Mouse (Mus musculus) midbrain, embryonic 12.5 days (tissue): ENCODE data around the gene Tmem52. TPM values are rescaled to one million over a fixed set of nuclear protein-coding genes. Genes with fewer than 3 reads are reported as not detected.

ENCODE experiments used
- ATAC-seq: fragments of 200-750 bp; cut with Nextera tagmentation; 2 replicates; pipeline ENCODE4 v1.8.0; 2017; ENCODE audit warnings: low read depth, moderate TSS enrichment, moderate library complexity; ENCODE audit not compliant: low FRiP score
- H3K27ac ChIP-seq: fragments of 300-500 bp; sonication (generic); replicated peaks from 2 replicates; pipeline ENCODE4 v1.5.1; 2016; ENCODE audit warnings: mild to moderate bottlenecking
- H3K27me3 ChIP-seq: fragments of 300-500 bp; sonication (generic); 2 replicates; pipeline ENCODE4 v1.6.1; 2016; ENCODE audit warnings: mild to moderate bottlenecking
- H3K36me3 ChIP-seq: fragments of 300-500 bp; sonication (generic); 2 replicates; pipeline ENCODE4 v1.6.1; 2016
- H3K4me1 ChIP-seq: fragments of 300-500 bp; sonication (generic); 2 replicates; pipeline ENCODE4 v1.6.1; 2016
- H3K4me2 ChIP-seq: fragments of 300-500 bp; sonication (generic); replicated peaks from 2 replicates; pipeline ENCODE4 v1.6.1; 2016; ENCODE audit warnings: mild to moderate bottlenecking, moderate library complexity
- H3K4me3 ChIP-seq: fragments of 300-500 bp; sonication (generic); 2 replicates; pipeline ENCODE4 v1.5.1; 2016; ENCODE audit warnings: mild to moderate bottlenecking
- H3K9ac ChIP-seq: fragments of 300-500 bp; sonication (generic); replicated peaks from 2 replicates; pipeline ENCODE4 v1.6.1; 2016; ENCODE audit warnings: mild to moderate bottlenecking, moderate library complexity
- H3K9me3 ChIP-seq: fragments of 300-500 bp; sonication (generic); 2 replicates; pipeline ENCODE4 v1.6.1; 2016; ENCODE audit warnings: mild to moderate bottlenecking
- WGBS: fragments of 180-500 bp; shearing (Covaris S2); methylation state at CpG from one replicate; pipeline ENCODE4 v1.1.7; 2016; 5-methylcytosine and 5-hydroxymethylcytosine counted together
- polyA plus RNA-seq: library from polyadenylated mRNA; unstranded; fragments of >200 nt; fragmentation: Nextera tagmentation; extraction: Ambion mirVana; gene quantifications from 2 replicates; pipeline ENCODE4 v1.2.1, GENCODE M21; 2016

Tmem52 gene
- polyA plus RNA-seq, 1 experiment from 2014 or later: 0.20 TPM

- Histone ChIP-seq H3K27me3 (no peaks in the 10 kb centered on the region), H3K36me3 (0 out of 2 replicates have a peak, but pooled peaks cover 3% of the 10 kb centered on the region), H3K4me1 (peaks cover 40% of the 10 kb centered on the region), H3K4me3 (peak within 1 kb of the TSS; percentile 98), H3K9ac (peak within 1 kb of the TSS; percentile 100), H3K27ac (peak within 1 kb of the TSS; percentile 96), H3K9me3 (no peaks in the 10 kb centered on the region), H3K4me2 (peak within 1 kb of the TSS; percentile 67)
- peak; percentile 82 for ATAC-seq
- 0% methylated on average over 21 of the region's 60 CpGs for WGBS
Observed at GRCm38 (mm10) chr4:155490990-155491504, 22.1 kb downstream of the Tmem52 start, which contains the start of gene Gnb1. Gene Gnb1, plus strand, starts transcription at chr4:155491361.

GRCm38 (mm10) chr4:155491529-155492130 lies 22.7 kb downstream of the Tmem52 start:
- Histone ChIP-seq H3K36me3 (0 out of 2 replicates have a peak, but pooled peaks cover 3% of the 10 kb centered on the region), H3K27me3 (no peaks in the 10 kb centered on the region), H3K27ac (peak overlapping the region; percentile 96), H3K4me3 (peak overlapping the region; percentile 98), H3K9me3 (no peaks in the 10 kb centered on the region), H3K9ac (peak overlapping the region; percentile 100), H3K4me1 (peaks cover 40% of the 10 kb centered on the region), H3K4me2 (peak overlapping the region; percentile 67)
- peak; percentile 59 for ATAC-seq
- under 1% methylated on average over 54 of the region's 54 CpGs for WGBS

- peak; percentile 23; the same call in 1 of the 2 replicates for ATAC-seq
- Histone ChIP-seq H3K9me3 (no peaks in the 10 kb centered on the region), H3K4me3 (peak overlapping the region; percentile 98), H3K4me2 (peak overlapping the region; percentile 67), H3K27ac (peak overlapping the region; percentile 96), H3K9ac (peak overlapping the region; percentile 100), H3K4me1 (peaks cover 40% of the 10 kb centered on the region), H3K27me3 (no peaks in the 10 kb centered on the region), H3K36me3 (0 out of 2 replicates have a peak, but pooled peaks cover 3% of the 10 kb centered on the region)
- under 1% methylated on average over 26 of the region's 51 CpGs for WGBS
Observed at GRCm38 (mm10) chr4:155492131-155492633, 23.3 kb downstream of the Tmem52 start.

- Histone ChIP-seq H3K4me2 (no peak overlapping the region; the same call in 1 of the 2 replicates), H3K4me3 (no peak overlapping the region), H3K27me3 (no peaks in the 10 kb centered on the region), H3K27ac (no peak overlapping the region), H3K9me3 (no peaks in the 10 kb centered on the region), H3K4me1 (peaks cover 29% of the 10 kb centered on the region), H3K36me3 (0 out of 2 replicates have a peak, but pooled peaks cover 3% of the 10 kb centered on the region), H3K9ac (no peak overlapping the region)
- WGBS: 84% methylated on average over 4 of the region's 4 CpGs
- no peak for ATAC-seq
Observed at GRCm38 (mm10) chr4:155494891-155495290, 26.0 kb downstream of the Tmem52 start.

- no peaks in the 10 kb centered on the region for H3K9me3 ChIP-seq
- no peaks in the 10 kb centered on the region for H3K27me3 ChIP-seq
- H3K36me3 ChIP-seq: 0 out of 2 replicates have a peak, but pooled peaks cover 3% of the 10 kb centered on the region
- H3K27ac ChIP-seq: no peak overlapping the region
- H3K9ac ChIP-seq: no peak overlapping the region
- H3K4me1 ChIP-seq: peaks cover 23% of the 10 kb centered on the region
- ATAC-seq: no peak
- WGBS: 93% methylated on average over 3 of the region's 3 CpGs
- no peak overlapping the region for H3K4me2 ChIP-seq
- H3K4me3 ChIP-seq: no peak overlapping the region
Observed at GRCm38 (mm10) chr4:155497963-155498362, 29.0 kb downstream of the Tmem52 start.

- no peak overlapping the region for H3K4me3 ChIP-seq
- WGBS: 85% methylated on average over 2 of the region's 2 CpGs
- H3K36me3 ChIP-seq: no peaks in the 10 kb centered on the region
- H3K4me1 ChIP-seq: 0 out of 2 replicates have a peak, but pooled peaks cover 2% of the 10 kb centered on the region
- H3K27ac ChIP-seq: no peak overlapping the region
- no peak overlapping the region for H3K4me2 ChIP-seq
- H3K9me3 ChIP-seq: no peaks in the 10 kb centered on the region
- no peak overlapping the region for H3K9ac ChIP-seq
- H3K27me3 ChIP-seq: no peaks in the 10 kb centered on the region
- no peak for ATAC-seq
Observed at GRCm38 (mm10) chr4:155501126-155501525, 32.2 kb downstream of the Tmem52 start.

GRCm38 (mm10) chr4:155505067-155505466 lies 36.2 kb downstream of the Tmem52 start:
- no peaks in the 10 kb centered on the region for H3K36me3 ChIP-seq
- H3K4me2 ChIP-seq: no peak overlapping the region
- no peaks in the 10 kb centered on the region for H3K9me3 ChIP-seq
- H3K4me1 ChIP-seq: 0 out of 2 replicates have a peak, but pooled peaks cover 2% of the 10 kb centered on the region
- 86% methylated on average over 8 of the region's 8 CpGs for WGBS
- H3K9ac ChIP-seq: no peak overlapping the region
- H3K4me3 ChIP-seq: no peak overlapping the region
- H3K27me3 ChIP-seq: no peaks in the 10 kb centered on the region
- no peak for ATAC-seq
- H3K27ac ChIP-seq: no peak overlapping the region

- H3K9me3 ChIP-seq: no peaks in the 10 kb centered on the region
- H3K27ac ChIP-seq: no peak overlapping the region
- no peak for ATAC-seq
- 87% methylated on average over 5 of the region's 5 CpGs for WGBS
- no peaks in the 10 kb centered on the region for H3K27me3 ChIP-seq
- H3K4me3 ChIP-seq: no peak overlapping the region
- no peak overlapping the region for H3K4me2 ChIP-seq
- H3K36me3 ChIP-seq: no peaks in the 10 kb centered on the region
- H3K9ac ChIP-seq: no peak overlapping the region
- 0 out of 2 replicates have a peak, but pooled peaks cover 2% of the 10 kb centered on the region for H3K4me1 ChIP-seq
Observed at GRCm38 (mm10) chr4:155505671-155506295, 36.9 kb downstream of the Tmem52 start.

GRCm38 (mm10) chr4:155508614-155509013 lies 39.7 kb downstream of the Tmem52 start:
- WGBS: 92% methylated on average over 4 of the region's 4 CpGs
- Histone ChIP-seq H3K9me3 (no peaks in the 10 kb centered on the region), H3K4me2 (no peak overlapping the region), H3K4me3 (no peak overlapping the region), H3K4me1 (no peaks in the 10 kb centered on the region), H3K9ac (no peak overlapping the region), H3K27ac (no peak overlapping the region), H3K36me3 (no peaks in the 10 kb centered on the region), H3K27me3 (no peaks in the 10 kb centered on the region)
- ATAC-seq: no peak

- WGBS: 89% methylated on average over 1 of the region's 1 CpGs
- Histone ChIP-seq H3K36me3 (0 out of 2 replicates have a peak, but pooled peaks cover 6% of the 10 kb centered on the region), H3K27ac (no peak overlapping the region), H3K27me3 (no peaks in the 10 kb centered on the region), H3K9me3 (no peaks in the 10 kb centered on the region), H3K4me2 (no peak overlapping the region), H3K4me1 (no peaks in the 10 kb centered on the region), H3K9ac (no peak overlapping the region), H3K4me3 (no peak overlapping the region)
- ATAC-seq: no peak
Observed at GRCm38 (mm10) chr4:155510981-155511380, 42.1 kb downstream of the Tmem52 start.

- Histone ChIP-seq H3K9me3 (no peaks in the 10 kb centered on the region), H3K4me2 (no peak overlapping the region), H3K27ac (no peak overlapping the region), H3K4me3 (no peak overlapping the region), H3K36me3 (0 out of 2 replicates have a peak, but pooled peaks cover 6% of the 10 kb centered on the region), H3K27me3 (no peaks in the 10 kb centered on the region), H3K9ac (no peak overlapping the region), H3K4me1 (no peaks in the 10 kb centered on the region)
- ATAC-seq: no peak
- whole genome bisulfite sequencing: 81% methylated on average over 2 of the region's 2 CpGs
Observed at GRCm38 (mm10) chr4:155514810-155515209, 45.9 kb downstream of the Tmem52 start.
